Mouse (Mus musculus) embryo, embryonic 9.5 days (tissue): Measurements from ENCODE around the gene Kif18b.

Experiments
- DNase-seq: peaks from one replicate; pipeline ENCODE4 v3.0.0-alpha.2; 2017; ENCODE audit errors: extremely low spot score

Gene Kif18b

DNA sequence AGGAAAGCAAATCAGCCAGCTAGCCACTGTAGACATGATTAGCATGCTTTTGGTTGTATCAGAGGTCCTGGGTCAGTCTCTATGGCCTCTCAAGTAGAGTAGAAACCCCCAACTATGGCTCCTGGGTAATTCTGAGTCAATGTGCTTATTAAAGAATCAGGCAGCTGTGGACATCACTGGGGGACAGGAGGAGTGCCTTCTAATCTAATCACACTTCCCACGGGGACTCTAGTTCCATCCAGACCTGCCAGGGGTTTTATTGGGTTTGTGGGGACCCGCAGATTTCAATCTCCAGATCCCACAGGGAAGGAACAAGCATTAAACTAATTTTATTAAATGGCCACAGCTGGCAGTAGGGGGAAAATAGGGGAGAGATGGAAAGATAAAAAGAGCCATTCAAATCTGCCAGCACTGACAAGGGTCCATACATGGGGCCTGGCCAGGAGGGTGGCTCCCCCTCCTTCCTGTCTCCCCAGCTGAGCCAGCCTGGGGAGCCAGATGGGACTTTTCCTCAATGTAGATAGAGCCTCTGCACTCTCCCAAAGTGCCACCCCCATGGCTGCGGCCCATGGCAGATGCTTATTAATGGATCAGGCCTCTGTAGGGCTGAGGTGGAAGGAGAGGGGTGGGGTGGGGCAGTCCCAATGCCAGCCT, 12.7 kb upstream of the Kif18b start:
- DNase-seq, result no peak

DNA sequence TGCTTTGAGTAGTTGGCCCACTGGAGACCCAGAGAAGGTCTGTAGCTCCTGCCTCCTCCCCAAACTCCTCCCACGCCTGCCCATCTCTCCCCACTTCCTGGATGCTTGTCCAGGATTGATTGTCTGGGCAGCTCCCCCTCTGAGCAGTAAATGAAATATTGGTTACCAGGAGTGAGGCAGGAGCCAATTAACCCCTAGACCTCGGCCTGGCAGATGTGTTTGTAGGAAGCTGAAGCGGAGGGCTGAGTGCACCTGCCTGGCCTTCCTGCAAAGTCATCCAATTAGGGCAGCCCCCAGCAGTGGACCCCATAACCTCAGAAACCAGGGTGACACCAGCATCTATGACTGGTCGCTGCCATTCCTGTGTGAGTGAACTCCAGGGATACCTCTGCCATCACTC, 11.3 kb upstream of the Kif18b start:
- DNase-seq, result peak; percentile 25

DNA sequence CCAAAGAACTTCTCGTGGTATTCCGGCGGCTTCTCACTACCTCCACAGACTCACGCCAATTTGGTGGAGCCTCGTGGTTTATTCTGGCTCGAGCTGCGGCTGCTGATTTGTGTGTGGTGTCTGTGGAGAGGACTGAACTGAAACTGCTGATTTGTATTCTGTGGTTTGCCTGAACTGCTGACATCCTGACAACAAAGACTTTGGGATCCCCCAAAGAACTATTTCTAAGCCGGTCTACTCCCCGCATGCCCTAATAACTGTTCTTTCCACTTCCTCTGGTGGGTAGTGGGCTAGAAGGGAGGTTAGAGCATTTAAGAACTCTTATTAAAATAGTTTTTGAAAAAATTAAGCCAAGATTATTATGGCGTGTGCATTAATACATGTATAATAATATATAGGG, 5.7 kb upstream of the Kif18b start:
- DNase-seq, result no peak

DNA sequence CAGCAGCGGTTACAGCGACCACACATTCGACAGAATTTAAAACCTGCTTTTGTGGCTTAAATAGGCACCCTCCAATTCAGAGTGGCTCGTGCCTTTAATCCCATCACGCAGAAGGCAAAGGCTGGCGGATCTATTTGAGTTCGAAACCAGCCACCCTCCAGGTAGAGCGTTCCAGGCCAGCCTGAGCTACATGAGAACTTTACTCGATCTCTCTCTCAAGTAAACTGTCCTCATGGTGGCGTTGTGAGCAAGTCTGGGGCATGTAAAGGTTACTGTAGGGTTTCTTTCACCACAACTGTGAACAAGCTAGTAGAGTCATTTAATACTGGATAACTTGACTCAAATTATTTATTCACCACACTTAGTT, 410 bp upstream of the Kif18b start:
- DNase-seq, result no peak

DNA sequence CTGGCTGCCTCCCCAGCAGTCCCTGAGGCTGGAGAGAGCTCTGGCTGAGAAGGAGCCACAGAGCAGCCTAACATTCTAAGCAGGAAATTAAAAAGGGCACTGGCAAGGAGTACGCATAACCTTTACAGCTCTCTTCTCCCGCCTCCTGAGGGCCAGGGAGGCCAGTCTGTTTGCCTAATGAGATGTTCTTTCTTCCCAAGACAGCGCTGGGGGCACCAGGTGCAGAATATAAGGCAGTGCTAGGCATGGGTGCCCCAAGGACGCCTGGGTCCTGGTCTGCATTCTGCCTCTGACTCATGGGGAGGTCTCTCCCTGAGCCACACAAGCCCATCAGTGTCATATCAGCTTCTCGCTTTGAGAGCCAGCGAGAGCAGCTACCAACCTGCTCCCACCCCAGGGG, 3.4 kb downstream of the Kif18b start:
- DNase-seq, result no peak

DNA sequence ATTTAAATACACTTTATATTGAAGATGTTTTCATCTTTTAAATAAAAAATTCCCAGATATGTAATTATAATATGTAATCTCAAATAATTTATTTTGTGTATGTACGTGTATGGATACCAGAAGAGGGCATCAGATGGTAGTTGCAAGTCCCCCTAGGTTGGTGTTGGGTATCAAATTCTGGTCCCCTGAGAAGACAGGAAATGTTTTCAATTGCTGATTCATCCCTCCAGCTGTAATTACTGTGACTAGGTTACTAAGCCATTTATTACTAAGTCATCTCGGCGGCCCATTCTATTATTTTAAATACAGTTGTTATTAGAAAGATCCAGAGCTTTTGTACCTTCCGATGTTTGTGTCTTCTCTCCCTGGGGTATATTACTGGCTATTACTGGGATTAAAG, 6.8 kb downstream of the Kif18b start:
- DNase-seq, result no peak

DNA sequence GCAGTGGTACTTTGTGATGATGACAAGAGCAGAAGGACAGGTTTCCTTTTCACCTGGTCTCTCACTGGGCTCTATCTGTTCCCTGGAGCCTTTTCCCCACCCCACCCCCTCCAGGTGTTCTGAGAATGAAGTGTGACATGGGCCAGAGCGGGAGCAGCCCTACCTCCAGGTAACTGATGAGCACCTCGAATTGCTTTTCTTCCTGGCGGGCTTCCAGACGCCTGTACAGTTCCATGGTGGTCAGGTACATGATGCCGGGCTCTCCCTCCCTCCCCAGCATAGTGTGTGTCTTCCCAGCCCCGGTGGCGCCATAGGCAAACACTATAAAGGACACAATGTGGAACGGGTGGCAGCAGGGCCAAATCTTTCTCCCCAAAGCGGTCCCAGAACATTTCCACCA, 9.5 kb downstream of the Kif18b start:
- no peak for DNase-seq

DNA sequence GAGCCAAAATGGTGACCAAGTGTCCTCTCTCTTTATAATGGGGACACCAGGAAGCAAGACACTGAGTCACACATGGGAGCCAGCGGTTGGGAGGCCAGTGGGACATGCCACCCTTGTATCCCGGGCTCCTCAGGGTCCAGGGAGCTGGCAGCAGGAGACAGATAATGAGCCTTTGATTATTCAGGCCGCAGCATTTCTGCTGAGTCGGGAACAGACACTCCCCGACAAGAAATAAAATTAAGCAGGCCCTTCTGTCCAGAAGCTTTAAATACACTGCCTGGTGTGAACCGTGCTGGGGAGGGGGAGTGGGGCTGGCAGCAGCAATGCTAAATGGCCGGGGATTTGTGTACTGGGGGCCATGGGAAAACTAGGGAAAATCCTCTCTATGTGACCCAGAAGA, 13.5 kb downstream of the Kif18b start:
- DNase-seq, result no peak

DNA sequence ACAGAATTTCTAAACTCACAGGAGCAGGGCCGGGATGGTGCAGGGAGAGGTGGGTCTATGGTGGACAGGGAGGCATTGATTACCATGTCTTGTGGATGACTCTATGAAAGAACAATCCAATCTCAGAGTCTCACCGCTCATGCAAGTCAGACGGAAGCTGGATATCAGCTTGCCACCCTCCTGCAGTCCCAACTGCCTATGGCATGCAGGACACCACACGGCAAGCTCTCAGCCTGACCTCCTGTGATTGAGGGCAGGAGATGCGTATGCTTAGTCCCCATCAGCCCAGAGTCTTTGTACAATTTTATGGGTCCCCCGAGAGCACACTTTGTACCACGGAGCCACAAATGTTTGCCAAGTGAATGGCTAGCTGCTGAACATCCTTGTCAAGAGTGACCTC, 21.3 kb downstream of the Kif18b start:
- no peak for DNase-seq

DNA sequence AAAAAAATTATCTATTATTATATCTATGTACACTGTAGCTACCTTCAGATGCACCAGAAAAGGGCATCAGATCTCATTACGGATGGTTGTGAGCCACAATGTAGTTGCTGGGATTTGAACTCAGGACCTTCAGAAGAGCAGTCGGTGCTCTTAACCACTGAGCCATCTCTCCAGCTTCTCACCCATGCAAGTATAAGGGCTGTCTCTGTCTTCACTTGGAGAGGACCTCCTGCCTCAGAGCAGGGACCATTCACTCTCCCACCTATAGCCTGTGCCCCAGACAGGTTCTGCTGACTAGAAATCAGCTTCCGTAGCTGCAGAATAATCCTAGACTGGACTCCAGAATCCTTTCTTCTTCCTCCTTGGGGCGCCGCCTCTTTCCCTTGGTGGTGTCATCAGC, 22.8 kb downstream of the Kif18b start:
- DNase-seq, result no peak

DNA sequence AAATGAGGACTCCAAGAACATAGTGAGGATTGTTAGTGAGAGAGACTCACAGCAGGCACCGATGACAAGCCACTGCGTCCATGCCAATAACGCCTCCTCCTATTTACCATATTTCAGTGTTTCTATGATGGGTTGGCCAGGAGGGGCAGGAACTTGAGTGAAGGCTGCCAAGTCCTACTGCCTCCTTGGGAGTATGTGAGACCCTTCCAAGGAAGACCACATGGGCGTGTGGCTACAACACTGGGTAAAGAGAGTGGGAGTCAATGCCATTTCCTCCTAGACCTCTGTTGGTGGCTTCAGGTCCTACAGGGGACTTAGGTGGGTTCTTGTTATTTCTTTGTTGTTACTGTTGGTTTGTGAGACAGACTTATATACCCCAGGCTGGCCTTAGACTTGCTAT, 23.7 kb downstream of the Kif18b start:
- no peak for DNase-seq

DNA sequence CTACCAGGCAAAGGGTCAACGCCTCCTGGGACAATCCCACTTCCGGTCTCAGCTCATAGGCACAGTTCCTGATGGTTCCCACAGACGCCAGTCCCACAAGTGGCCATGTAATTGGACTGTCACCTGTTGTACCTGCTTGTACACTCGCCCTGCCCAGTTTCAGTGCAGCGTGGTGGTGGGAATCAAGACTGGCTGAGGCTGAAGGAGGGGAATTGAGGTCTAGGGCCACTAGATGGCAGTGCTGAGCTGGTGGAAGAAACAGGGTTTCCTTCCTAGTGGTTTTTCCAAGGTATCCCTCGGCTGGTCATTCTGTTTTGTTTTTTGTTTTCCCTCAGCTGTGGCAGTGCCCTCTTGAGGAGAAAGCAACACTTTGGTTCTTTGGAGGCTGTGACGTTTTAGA, 24.2 kb downstream of the Kif18b start, which contains the start of gene Gfap:
Gene Gfap (minus strand): TSS at position 150 of the 400 bp plus-strand sequence.
- peak; percentile 80 for DNase-seq

DNA sequence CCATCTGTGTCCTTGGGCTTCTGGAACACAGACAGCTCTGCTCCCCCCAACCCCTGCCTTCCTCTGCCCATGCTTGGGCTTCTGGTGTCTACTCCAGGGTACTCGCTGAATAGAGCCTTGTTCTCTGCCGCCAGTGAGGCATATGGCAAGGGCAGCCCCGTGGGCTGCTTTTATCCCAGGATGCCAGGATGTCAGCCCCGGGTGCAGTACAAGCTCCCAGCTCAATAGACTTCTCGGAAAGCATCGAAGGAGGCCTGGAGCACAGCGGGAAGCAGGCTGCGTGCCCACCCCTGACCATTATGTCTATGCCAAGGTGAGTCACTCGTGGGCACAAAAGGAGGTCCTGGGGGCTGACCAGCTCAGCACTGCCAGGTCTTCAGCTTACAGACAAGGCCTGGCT, 26.5 kb downstream of the Kif18b start:
- DNase-seq, result no peak

DNA sequence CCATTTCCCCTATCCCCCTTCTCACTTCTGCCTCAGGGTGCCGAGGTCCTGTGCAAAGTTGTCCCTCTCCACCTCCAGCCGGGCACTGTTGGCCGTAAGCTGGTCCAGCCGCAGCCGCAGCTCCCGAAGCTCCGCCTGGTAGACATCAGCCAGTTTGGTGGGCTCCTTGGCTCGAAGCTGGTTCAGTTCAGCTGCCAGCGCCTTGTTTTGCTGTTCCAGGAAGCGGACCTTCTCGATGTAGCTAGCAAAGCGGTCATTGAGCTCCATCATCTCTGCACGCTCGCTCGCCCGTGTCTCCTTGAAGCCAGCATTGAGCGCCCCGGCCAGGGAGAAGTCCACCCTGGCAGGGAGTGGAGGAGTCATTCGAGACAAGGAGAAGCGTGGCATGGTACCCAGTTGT, 28.3 kb downstream of the Kif18b start:
- DNase-seq, result no peak

DNA sequence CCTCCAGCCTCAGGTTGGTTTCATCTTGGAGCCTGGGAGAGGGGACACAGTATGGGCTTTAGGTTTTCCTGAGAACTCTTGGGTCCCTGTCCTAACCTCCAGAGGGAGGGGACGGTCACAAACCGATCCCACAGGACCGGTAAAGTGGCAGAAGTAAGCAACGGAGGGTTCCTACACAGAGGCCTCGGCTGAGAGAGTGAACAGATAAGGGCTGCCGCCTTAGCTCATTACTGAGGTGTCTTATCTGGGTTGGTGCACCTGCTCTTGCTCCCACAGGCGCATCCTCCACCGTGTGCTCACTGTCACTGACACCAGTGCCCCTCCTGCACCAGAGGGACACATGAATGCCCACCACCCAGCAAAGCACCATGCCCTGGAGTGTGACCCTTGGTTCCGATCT, 29.1 kb downstream of the Kif18b start:
- no peak for DNase-seq

DNA sequence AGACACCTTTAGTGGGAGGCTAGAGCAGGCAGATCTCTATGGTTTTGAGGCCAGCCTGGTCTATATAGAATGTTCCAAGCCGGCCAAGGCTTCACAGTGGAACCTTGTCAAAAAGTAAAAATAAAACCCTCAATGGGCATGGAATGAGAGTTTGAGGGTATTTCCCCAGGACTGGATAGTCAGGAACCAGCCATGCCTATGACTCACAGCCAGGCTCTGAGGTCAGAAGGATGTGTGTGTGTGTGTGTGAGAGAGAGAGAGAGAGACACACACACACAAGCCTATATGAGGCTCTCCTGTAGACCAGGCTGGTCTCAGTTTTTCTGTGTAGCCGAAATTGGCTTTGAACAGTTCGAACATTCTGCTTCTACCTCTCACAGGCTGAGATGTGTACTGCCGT, 30.2 kb downstream of the Kif18b start:
- DNase-seq, result no peak

DNA sequence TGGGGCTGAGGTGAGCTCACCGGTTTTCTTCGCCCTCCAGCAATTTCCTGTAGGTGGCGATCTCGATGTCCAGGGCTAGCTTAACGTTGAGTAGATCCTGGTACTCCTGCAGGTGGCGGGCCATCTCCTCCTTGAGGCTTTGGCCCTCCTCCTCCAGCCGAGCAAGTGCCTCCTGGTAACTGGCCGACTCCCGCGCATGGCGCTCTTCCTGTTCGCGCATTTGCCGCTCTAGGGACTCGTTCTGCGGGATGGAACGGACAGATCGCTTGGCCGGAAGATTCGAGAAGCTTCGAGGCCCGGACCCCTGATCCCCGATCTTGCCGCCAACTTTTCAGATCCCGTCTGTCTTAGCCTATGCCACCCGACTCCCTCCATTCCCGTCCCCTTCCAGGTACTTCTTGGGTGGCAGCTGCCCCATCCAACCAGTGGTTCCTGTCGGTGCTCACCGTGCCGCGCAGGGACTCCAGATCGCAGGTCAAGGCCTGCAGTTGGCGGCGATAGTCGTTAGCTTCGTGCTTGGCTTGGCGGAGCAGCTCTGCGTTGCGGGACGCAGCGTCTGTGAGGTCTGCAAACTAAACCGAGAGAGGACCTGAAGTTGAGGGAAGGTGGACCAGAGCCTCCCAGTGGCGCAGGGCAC, 31.8 kb downstream of the Kif18b start:
- peak; percentile 73 for DNase-seq

DNA sequence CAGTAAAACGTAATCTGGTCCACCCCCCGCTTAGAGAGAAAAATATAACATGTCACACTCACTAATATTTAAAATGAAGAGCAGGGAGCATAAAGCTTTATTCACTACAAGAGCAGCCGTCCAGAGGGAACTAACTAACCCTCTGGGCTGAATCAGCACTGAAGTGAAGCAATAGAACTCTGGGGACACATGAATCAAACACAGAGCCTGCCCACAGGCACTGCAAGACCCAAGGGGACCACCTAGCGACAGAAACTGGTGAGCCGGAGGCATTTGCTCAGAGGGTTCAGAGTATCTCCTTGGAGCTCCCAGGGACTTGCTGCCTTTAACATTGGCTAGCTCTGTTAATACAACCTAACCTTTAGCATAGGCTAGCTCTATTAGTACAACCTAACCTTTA, 34.8 kb downstream of the Kif18b start:
- DNase-seq, result no peak

DNA sequence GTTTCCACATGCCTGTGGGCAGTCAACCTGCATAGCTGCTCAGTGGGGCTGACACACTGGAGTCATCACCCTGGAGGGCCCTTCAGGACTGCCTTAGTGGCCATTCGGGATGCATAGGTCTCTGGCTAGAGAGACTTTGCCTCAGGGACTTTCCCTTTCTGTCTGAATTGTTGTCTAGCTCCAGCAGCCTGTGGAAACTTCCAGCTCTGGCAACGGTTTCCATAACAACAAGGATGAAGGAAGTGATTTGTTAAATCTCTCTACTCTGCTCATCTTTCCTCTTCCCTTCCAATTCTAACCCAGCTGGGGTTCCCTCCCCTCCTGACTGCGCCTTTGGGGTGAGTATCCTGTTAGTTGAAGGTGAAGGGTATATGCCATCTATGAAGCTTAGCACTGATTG, 36.8 kb downstream of the Kif18b start:
- no peak for DNase-seq

DNA sequence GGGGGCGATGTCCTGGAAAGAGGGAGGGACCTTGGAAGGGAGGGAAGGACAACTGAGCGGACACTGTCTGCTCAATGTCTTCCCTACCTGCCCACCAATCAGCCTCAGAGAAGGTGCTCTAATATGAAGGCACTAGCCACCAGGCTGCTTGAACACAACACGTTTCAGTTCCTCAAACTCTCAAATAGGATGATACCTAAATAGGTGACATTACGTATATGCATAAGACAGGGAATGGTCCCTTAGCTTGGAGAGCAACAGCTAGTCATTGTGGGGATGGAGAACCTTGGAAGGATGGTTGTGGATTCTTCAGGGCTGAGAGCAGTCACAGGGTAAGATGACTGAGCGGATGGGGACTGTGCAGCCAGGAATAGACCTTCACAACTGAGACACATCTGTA, 37.5 kb downstream of the Kif18b start:
- DNase-seq, result no peak

DNA sequence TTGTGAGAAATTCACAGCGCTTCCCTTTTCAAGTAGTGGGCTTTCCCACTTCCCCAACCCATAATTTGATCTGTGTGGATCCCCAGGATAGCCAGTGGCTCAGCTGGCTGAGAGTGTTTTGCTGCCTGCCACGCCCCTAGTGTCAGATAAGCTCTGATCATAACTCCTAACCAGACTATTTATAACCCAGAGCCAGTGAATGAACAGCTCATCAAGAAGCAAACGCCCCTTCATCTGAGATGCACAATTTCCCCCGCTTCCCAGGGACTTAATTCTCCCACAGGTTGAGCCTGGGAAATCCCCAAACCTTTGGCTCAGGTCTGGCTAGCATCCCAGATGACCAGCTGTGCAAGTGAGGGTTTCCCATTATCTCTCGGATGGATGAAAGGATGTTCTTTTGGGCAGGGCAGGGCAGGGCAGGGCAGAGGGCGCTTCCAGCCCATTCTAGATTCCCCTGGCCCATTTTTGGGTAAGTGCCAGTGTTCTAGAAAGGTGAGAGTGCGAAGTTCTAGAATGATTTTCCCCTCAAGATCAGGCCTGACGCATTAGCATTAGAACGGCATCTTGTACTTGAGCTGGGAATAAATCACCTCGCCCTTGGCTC, 40.2 kb downstream of the Kif18b start, which contains the start of gene Fam187a:
Gene Fam187a (plus strand): TSS at position 554 of the 604 bp plus-strand sequence.
- no peak for DNase-seq

DNA sequence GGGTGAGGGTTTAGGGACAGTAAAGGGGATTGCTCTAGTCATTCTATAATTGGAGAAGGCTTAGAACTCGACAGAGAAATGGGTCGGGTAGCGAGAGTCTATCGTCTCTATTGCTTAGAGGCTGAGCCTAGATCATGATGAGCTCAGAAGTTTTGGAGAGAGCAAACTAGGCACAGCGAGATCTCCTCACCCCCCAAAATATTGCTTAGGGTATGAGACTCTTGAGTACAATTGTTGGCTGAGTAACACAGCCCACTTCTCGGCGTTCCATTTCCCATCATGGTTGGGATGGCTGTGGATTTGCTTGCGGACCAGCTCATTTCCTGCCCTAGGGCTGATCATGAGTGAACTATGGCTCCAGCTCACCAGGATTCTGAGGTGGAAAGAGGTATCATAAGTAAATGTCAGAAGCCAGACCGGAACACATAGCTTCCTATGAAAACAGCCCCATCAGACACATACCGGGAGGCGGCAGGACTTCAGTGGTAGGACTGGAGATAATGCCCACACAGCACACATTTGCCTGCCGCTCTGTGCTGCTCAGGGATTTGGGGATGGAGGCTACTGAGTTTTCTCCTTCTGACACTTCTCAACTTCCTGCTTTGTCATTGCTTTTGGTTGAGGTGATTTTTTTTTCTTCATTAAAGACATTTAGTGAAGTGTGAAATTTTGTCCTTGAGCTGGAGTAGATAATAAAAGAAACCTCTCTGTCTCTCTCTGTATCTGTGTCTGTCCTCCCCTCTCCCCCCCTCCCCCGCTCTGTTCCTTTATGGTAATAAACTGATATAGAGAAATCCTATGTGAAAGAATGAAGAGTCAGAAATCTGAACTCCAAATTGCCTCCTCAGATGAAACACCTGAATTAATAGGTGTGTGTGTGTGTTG, 43.4 kb downstream of the Kif18b start:
- DNase-seq, result no peak
